Mouse (Mus musculus) inflammation-experienced regulatory T-cells (primary cell): Measurements from ENCODE around the gene H2bfm. TPM values are rescaled to one million over a fixed set of nuclear protein-coding genes. Genes with fewer than 3 reads are reported as not detected.

ENCODE experiments used
- polyA plus RNA-seq, 2 experiments: library from polyadenylated mRNA; unstranded; fragments of 100-300 nt; shearing (Covaris generic); gene quantifications; one replicate each; pipeline ENCODE4 v1.2.1; 2017

H2bfm gene
- polyA plus RNA-seq: not detected

DNA sequence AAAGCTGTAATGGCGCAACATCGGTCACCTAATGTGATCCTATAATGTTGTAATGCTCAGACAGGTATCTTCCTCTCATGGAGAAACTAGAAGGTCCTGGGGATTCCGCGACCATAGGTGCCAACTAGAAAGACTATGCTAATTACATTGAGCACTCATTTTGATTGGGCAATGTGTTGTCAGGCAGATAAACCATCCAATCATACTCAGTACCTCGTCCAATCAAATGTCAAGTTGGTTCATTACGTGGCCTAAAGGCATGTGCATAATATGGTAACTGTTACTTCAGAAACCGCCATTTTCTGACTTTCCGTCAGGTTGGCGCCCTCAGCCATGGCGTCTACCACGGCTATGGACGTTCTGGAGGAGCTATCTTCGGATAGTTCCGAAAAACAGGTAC is at the start of gene H2bfm:
Gene H2bfm (plus strand): TSS at position 295 of the 400 bp plus-strand sequence.

DNA sequence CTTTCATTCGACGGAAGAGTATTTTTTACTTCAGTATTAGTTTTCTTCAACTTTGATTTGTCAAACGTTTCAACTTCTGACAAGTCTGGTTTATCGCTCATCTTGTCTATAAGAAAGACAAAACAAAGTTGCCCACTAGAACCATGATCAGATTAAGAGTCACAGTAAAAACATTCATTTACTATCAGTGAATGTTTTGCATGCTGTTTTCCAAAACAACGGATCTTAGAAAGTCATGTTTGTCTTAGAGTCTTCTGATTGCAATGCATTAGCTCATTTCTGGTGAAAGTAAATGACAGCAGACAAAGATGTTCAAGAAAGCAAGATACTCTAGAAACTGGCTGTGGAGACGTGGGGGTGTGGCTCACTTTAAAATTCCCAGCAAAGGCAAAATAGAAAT is 48.3 kb downstream of the H2bfm start, which contains the start of gene Tmsb15b2:
Gene Tmsb15b2 (minus strand): TSS at position 101 of the 400 bp plus-strand sequence.

DNA sequence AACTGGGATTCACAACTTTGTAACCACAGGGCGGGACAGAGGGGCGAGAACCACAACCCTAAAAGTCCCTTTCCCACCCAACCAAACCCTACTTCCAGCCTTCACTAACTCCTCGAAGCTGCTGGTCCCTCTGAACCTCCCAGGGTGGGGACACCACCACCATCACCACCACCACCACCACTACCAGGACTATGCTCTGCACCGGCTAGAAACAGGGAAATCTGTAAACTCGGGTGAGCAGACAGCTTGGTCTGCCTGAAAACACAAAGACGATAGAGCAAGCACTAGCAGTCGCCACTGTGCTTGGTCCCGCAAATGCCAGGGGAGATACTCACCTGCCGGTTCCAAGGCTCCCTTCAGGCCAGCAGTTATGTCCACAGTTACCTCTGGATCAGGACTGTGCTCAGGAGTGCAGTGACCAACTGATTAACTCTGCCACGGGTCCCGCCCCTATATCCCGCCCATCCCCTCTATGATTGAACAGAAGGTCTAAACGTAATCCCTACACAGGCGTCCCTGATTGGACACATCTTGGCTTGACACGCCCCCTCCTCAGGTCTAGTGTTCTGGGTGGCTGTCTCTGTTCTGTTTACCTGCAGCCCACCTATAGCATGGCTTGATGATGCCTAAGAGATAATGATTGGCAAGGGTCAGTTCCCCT is 49.4 kb downstream of the H2bfm start, which contains the start of the genes Tmsb15l and Tmsb15b1:
Gene Tmsb15l (minus strand): TSS at position 446 of the 661 bp plus-strand sequence.
Gene Tmsb15b1 (minus strand): TSS at position 451 of the 661 bp plus-strand sequence.

Other genes with a start within 250 kb of the H2bfm start
- under 1 TPM; 0.16 to 0.22 TPM for gene Tceal1, start 219.3 kb upstream of the H2bfm start, polyA plus RNA-seq
- 10 to 100 TPM; 81.5 to 84.2 TPM for gene Morf4l2, start 183.6 kb upstream of the H2bfm start, polyA plus RNA-seq
- under 1 TPM in 1 of 2 experiments, not detected in 1; 0.17 TPM for gene Glra4, start 147.2 kb upstream of the H2bfm start, polyA plus RNA-seq
- gene Plp1, start 104.7 kb upstream of the H2bfm start, polyA plus RNA-seq: 1 to 10 TPM in 1 of 2 experiments, under 1 TPM in 1; 0.81 to 1.4 TPM
- gene Rab9b, start 58.6 kb upstream of the H2bfm start, polyA plus RNA-seq: not detected
- gene Tmsb15b2, start 48.2 kb downstream of the H2bfm start, polyA plus RNA-seq: 10 to 100 TPM; 50.5 to 53.9 TPM
- gene Tmsb15l, start 49.5 kb downstream of the H2bfm start, polyA plus RNA-seq: 1 to 10 TPM in 1 of 2 experiments, not detected in 1; 4.5 TPM
- gene Tmsb15b1, start 49.5 kb downstream of the H2bfm start, polyA plus RNA-seq: 10 to 100 TPM; 11.7 to 17.6 TPM
- gene Zcchc18, start 65.8 kb downstream of the H2bfm start, polyA plus RNA-seq: 10 to 100 TPM; 25.2 to 47.2 TPM
- gene Slc25a53, start 111.0 kb downstream of the H2bfm start, polyA plus RNA-seq: 10 to 100 TPM; 16.3 to 17.1 TPM
- gene Fam199x, start 122.3 kb downstream of the H2bfm start, polyA plus RNA-seq: 1 to 10 TPM; 5.0 to 7.3 TPM
- not detected for gene Esx1, start 194.8 kb downstream of the H2bfm start, polyA plus RNA-seq